Mouse (Mus musculus): Measurements from ENCODE around the gene Nckap1. TPM values are rescaled to one million over a fixed set of nuclear protein-coding genes. Genes with fewer than 3 reads are reported as not detected.
"Not testable (repeated sequence)": the region's sequence is repeated elsewhere in the genome, so short reads cannot be mapped to it uniquely, and the experiment has no call there.

The Nckap1 gene
- total RNA-seq, 2 experiments from 2014 or later: 396 to 411 TPM

DNA sequence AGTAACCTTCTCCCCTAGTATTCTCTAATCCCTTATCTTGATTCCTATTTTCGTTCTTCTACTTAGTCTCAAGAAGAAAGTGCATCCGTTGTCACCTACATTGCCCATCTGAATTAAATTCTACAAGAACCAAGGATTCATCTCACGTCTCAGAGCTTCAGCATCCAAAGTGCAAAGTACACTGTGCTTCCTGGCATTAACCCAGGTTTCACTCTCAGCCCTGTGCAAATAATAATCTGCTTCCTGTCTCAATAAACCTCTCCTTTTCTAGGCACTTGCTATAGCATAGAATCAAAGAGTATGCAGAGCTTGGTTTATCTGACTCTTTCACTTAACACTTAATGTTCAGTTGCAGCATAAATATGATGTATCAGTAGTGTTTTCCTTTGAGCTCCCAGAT, 19.7 kb downstream of the Nckap1 start:
- no peak for DNase-seq (ENCODE audit: low spot score in 2 of 2)

DNA sequence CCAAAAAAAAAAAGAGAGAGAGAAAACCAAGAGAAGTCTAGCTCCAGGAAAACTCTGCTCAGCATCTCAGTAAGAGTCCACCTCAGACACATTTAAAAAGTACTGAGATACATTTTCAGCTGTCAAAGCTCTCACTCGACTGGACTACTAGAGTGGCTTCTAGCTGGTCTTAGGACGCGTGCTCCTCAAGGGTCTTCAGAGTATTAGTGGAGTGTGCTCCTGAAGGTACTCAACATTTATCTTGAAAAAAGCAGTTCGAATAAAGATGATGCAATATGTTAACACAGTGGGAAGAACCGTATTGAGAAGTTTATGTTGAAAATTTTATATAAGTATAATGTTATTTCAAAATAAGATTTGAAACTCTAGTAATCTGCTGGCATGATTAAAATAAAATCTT, 20.4 kb downstream of the Nckap1 start:
- no peak for DNase-seq (ENCODE audit: low spot score in 2 of 2)

DNA sequence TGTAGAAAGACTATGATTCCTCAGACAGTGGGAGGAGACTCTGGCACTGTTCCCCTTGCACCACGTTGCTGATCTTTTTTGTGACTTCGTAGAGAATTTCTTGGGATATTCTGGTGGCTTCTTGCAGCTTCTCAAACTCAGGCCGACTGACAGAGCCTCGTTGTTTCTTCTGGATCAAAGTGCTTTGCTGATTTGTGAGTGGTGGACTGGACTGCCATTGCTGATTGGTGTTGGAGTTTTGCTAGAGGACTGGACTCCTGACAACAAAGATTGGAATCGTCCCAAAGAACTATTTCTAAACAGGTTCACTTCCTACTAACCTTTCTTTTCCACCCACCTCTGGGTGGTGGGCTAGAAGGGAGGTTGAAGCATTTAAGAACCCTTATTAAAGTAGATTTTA, 21.5 kb downstream of the Nckap1 start:
- DNase-seq (ENCODE audit: low spot score in 2 of 2): no peak

DNA sequence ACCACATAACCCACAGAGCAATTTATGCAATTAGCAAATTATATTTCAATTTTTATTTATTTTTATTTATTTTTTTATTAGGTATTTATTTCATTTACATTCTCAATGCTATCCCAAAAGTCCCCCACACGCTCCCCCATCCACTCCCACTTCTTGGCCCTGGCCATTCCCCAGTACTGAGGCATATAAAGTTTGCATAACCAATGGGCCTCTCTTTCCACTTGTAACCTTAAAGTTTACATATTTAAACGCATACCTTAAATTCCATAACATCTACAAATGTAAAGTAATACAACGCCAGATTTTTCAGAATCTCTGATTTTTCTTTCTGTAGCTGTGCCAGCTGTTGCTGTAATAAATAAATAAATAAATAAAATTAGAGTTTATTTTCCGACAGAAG, 26.7 kb downstream of the Nckap1 start:
- DNase-seq (ENCODE audit: low spot score in 2 of 2): no peak

DNA sequence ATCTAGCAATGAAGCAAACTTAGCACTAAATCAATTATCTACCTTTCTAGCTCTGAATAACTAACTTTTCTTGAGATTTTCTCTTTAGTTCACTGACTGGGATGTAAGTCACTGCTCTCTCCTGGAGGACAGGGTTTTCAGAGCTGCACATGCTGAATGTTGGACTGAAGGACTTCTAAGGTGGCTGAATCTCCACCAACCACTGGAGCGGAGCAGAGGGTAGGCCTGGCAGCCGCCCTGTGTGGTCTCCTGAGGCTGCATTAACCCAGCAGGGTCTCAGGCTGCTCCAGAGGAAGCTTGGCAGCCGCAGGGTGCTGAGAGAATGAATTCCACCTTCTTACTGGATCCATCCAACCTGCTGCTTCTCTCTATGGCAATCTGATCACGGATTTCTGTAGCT, 31.5 kb downstream of the Nckap1 start:
- DNase-seq (ENCODE audit: low spot score in 2 of 2): no peak

DNA sequence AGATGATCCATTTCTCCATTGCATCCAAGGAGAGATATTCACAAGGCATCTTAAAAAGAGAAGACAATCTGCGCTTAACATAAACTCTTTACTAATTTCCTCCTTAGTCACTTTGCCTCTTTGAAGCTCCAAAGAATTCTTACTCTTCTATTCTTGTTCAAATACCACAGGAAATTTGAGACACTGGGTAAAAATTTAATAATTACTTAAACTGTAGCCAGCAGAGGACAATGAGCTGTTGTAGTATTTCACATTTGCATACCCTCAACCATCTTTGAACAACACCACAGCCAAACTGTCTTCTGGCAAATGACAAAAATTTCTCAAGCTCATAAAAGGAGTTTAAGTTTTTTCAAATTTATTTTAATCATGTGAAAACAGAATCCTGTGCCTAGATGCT, 33.3 kb downstream of the Nckap1 start:
- no peak for DNase-seq (ENCODE audit: low spot score in 2 of 2)

DNA sequence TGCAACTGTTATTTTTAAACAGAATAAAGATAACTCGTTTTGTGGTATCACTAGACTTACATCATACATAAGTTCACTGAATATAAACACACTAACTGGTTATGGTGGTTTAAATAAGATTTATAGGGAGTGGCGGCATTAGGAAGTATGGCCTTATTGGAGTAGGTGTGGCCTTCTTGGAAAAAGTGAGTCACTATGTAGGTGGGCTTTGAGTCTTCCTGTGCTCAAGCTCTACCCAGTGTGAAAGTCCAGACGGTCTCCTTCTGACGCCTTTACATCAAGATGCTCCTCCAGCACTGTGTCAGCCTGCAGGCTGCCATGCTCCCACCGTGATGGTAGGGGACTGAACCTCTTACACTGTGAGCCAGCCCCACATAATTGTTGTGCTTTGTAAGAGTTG, 38.4 kb downstream of the Nckap1 start:
- DNase-seq (ENCODE audit: low spot score in 2 of 2): no peak

DNA sequence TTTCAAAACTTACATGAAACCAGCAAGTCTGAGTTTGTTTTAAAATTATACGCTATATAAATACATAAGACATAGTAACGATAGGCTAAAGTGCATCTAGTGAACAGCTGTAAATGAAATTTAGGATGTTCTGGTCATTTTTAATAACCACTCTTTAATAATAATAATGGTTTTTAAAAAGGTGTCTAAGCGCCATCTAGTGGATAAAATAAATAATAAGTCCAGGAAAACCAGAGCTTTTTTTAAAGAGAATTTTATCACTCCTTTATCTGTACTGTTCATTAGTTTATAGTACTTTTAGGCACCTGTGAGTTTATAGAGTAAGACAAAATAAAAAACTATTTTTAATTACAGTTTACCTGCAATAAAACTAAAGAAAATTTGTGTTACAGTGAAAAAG, 44.0 kb downstream of the Nckap1 start:
- DNase-seq (ENCODE audit: low spot score in 2 of 2): no peak

DNA sequence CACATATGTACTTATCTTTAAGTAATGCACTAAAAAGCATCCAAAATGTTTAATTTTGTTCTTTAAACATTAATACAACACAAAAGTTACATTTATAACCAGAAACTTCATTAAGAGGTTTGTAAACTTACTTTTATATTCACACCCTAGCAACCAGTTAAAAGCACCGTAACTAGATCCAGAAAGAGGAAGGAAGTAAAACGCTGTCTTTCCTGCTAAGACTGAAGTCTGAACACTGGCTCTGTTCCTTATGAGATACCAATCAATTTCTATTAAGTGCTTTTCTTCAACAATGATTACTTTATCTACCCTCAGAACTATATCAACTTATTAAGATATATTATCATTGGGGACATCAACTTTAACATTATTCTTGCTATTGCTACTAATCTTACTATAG, 44.6 kb downstream of the Nckap1 start:
- no peak for DNase-seq (ENCODE audit: low spot score in 2 of 2)

DNA sequence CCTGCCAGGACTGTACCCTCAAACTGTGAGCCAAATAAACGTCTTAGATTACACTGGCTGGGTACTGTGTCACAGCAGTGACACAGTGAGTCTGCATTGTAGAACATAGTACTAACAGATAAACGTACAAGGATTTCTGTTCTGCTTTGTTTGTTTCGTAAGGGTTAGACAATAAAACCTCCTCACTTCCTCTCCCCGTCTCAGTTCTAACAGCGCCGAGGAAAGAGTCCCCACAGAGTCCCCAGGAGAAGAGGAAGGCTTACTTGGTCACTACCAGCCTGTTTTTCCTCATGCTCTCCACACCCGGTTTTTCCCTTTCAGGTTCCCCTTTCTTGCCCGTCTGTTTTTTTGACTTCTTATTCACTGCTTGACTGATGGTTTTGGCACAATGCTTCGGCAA, 56.9 kb downstream of the Nckap1 start:
- no peak for DNase-seq (ENCODE audit: low spot score in 2 of 2)

DNA sequence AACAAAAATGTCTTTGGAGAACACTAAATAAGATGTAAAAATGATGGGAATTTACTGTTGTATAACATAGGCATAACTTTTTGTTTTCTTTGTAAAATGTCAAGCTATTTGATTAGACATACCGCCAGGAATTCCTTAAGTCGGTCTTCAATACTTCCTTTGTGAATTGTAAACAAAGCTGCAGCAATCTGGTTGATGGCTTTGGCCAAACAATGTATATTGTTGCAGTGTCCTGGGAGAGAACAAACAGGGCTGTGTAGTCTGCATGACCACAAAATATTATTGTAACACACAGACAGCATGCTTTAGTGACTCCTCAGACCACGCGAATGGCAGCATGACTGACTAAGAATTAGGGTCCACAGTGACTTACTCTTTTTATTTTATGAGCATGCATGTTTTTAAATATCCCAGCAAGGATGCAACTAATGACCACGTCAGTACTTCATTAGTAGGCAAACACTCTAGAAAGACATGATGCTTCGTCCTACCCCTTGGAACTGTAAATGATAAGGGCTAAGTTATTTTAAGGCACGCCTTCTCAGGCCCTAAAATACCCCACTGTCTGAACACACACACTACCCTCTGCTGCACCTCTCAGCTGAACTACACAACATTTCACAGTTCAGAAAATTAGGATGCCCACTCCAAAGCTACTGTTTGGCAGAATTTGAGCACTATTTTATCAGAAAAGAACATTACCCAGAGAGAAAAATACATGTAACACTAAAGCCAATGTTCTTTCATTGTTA, 75.0 kb downstream of the Nckap1 start:
- no peak for DNase-seq (ENCODE audit: low spot score in 2 of 2)

DNA sequence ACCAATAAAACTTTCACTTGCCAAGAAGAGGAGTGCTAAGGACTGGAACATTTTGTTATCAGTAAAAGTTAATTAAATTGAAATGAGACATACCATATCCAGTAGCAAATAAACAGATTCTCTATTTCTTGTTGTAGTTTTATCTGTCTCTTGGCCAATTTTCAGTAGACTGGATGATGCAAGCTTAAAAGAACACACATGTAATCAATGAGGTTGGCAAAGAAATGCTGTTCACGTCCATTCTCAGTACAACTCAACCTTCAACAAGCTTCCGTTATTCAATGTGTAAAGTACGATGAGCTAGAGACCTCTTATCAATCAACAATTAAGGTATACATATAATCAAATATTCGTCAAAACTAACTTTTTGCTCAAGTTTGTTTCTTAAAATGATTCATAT, 79.0 kb downstream of the Nckap1 start:
- DNase-seq (ENCODE audit: low spot score in 2 of 2): no peak

DNA sequence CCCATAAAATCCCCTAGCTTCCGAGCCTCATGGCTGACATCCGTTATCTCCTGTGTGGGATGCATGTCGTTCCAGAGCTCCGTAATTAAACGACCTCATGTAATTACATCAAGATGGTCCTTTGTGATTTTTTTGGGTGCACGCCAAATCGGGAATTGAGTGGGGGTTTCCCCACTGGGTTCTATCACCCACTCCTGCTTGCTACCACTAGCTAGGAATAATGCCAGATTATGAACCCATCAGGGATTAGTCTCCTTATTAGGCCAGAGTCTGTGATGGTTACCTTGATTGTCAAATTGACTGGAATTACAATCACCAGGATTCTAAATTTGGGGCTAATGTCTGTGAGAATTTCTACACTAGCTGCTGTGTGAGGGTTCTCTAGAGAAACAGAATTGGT, 85.9 kb downstream of the Nckap1 start:
- not testable (repeated sequence) for DNase-seq (ENCODE audit: low spot score in 2 of 2)

DNA sequence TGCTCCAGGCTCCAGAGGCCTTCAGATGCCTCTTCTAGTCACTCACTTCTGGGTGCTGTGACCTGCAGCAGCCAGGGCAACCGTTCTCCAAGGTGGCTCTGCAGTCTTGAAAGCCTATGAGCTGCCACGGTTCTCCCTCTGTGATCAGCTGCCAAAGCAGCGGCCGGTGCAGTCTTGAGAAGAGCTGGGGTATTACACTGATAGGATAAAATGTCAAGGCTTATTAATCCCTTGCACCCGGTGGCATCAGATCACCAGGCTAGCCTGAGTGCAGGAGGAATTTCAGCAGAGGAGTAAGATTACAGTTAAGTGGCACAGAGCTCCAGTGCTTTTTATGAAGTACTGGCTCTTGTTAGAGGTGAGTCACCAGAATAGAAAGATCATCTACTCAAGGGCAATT, 94.3 kb downstream of the Nckap1 start:
- no peak for DNase-seq (ENCODE audit: low spot score in 2 of 2)

DNA sequence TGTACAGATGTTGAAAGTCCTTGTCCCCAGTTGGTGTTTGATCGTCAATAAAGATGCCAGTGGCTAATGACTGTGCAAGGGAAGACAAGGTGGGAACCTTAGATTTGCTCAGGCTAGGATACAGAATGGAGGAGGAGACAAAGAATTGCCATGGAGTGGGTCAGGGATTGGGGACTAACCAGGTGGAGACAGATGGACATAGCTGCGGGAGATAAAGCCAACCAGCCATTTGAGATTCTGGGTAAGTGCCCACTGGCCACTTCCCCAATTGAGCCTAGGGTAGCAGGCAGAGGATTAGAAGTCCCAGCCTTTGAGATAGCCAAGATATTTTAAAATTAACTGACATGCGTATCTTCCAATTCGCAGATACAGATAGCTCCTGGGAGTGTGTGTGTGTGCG, 96.2 kb downstream of the Nckap1 start:
- no peak for DNase-seq (ENCODE audit: low spot score in 2 of 2)

DNA sequence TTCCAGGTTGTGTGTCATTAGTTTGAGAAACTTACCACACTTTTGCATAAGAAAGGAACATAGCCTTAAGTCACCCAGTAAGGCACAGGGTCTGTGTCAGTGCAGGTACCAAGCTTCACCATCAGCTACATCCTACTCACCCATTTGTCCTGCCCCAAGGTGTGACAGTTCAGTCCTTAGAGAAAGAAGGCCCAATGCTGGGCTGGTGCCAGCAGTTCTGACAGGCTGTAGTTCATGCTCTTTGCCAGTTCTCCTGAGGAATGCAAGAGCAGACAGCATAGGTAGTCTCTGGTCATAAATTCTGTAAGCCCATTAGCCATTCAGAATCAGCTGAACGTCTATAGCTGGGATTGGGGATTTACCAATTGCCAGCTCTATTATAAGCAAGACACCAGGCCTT, 105.3 kb downstream of the Nckap1 start:
- no peak for DNase-seq (ENCODE audit: low spot score in 2 of 2)

DNA sequence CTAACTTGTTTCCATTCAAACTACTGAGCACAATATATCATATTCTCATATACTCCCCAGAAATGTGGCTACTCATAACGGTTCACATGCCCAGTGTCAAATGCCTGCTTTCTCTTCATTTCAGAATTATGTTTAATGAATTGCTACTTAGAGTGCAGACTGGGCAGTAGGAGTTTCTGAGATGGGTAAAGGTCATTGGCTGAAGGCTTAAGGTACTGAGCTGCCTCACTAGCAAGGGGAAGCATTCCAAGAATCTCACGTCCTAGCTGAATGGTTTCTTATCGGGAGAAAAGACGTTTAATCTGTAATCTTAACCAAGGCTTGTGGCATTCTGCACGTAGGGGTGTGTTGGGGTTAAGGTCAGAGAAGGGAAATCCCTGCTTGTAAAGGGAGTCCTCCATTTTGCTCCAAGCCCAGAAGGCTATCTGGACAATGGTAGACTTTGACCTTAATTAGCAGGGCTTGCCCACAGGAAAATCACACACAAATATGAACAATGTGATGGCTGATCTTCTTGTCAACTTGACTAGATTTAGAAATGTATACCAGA, 106.9 kb downstream of the Nckap1 start:
- DNase-seq (ENCODE audit: low spot score in 2 of 2): no peak

DNA sequence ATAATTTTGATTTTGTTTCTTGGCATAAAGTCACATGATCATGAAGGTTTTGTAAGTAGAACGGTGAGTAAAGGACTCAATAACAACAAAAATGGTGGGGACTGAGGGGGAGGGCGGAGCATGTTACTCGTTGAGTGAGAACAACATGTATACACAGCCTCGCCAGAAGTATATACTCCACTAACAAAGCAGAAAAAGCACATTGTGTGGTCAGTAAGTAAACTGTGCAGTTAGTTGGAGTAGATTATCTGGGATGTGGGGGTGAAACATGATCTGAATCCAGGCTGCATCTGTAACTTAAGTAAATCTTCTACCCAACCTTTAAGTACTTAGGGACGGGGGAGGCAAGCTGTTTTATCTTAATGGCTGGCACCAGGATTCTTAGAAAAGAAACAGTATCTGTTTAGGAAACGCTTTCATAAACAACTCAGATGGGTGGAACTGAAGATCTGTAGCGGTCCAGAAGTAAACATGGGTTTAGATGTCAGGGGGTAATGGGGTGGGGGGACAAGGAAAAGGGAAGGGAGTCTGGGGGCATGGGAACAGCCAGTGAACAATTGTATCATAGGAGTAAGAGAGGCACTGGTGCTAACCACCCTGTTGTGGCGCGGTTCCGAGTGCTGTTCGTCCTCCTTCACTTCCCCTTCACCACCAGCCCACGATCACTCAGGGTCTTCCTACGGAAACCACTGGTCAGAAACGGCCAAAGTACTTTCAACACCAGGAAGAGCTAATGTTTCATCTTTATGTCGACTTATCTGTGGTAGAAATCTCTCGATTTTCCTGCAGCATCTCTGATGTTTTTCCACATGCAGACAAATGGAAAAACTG, 115.0 kb downstream of the Nckap1 start:
- no peak for DNase-seq (ENCODE audit: low spot score in 2 of 2)

DNA sequence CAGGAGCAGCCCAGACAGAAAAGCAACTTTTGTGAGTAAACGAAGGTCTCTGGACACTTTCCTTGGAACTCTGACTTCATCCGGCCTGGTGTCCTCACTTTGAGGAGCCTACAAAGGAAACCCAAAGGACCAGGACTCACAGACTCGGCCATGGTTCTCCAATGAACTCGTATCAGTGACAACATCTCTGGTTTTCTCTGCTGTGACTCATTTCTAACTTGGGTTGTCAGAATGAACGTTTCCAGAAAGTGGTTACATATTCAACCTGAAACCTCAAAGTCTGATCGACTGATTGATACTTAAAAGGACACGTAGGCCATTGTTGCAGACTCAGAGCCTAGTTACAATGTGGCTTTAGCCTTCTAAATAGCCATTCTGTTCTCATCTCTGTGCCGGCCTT, 119.4 kb downstream of the Nckap1 start:
- no peak for DNase-seq (ENCODE audit: low spot score in 2 of 2)
